Mouse (Mus musculus) CD8-positive naive resting alpha-beta T cell, adult 2 months (primary cell): ENCODE results near the gene Tnfrsf13b.
"Not testable (repeated sequence)": the region's sequence is repeated elsewhere in the genome, so short reads cannot be mapped to it uniquely, and the experiment has no call there.

Experiments used
- DNase-seq, 2 experiments: peaks; one replicate each; pipeline ENCODE4 v3.0.0; 2022; ENCODE audit warnings: low read depth in 2 of 2, low spot score in 2 of 2

The Tnfrsf13b gene

DNA sequence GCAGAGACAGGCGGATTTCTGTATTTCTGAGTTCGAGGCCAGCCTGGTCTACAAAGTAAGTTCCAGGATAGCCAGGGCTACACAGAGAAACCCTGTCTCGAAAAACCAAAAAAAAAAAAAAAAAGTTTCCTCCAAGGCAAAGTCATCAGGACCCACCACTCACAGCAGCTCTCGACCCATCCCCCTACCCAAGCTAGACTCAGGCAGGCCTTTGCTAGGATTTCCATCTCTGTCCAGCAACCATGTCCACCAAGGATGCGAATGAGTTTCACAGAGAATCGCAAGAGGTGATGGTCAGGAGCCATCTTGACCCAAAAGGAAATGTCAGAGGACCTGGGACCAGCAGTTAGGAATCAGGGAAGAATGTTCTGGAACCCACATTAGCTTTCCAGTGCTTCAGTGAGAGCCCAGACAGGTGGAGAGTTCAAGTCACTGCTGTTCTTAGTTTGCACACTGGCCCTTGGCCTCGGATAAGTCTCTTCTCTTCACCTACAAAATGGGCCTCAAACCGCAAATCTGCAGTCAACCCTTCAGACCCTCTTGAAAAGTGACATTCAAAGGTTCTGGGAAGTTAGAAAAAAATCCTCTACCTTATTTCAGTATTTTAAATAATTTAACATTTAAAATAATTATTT lies 983 bp downstream of the Tnfrsf13b start:
- DNase-seq, result no peak

DNA sequence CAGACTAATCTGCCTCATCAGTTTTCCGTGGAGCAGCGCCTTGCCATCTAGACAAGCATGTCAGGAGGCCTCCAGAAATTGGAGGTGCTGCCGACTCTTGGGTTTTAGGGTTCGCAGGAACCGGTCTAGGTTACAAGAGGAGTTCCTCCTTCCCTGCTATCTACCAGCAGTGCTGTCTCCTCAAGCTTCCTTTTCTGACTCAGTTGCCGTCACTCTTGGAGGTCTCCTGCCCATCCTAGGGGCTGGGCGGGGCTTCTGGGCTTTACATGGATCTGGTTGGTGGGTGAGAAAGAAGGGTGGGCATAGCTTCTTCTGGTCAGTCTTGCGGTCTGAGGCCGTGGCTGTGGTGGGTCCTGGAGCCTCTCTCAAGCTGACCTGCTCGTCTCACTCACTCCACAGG lies 2.8 kb downstream of the Tnfrsf13b start:
- DNase-seq, result no peak

DNA sequence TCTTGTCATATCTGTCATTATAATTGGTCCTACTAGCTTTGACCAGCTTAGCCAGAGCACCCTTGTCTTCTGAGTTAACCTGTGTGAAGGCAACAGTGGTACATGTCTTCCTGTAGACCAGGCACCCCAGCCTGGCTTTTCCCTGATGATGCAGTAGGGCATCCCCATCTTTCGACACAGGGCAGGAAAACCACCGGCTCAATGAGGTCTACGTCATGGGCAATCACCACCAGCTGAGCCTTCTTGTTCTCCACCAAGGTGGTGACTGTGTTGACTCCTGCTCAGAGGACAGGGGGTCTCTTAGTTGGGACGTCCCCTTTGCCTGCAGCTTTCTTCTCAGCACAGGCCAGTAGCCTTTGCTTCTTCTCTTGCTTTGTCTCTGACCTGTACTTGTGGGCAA lies 4.1 kb downstream of the Tnfrsf13b start:
- not testable (repeated sequence) for DNase-seq

DNA sequence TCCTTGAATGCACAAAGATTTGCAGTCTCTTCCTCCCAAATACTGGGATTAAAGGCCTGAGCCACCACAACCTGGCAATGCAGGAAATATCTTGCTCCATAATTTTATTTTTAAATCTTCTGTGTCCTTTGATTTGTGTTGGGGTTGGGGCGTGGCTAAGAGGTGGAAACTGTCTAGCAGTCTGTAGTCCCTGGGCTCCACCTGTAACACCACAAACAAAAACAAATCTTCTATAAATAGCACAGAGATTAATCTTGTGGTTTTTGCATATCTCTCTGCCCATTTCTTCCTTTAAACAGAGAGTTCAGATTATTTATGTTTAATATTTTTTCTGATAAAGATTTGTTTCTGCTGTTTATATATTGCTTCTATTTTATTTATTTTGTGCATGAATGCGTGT lies 6.4 kb downstream of the Tnfrsf13b start:
- no peak for DNase-seq

DNA sequence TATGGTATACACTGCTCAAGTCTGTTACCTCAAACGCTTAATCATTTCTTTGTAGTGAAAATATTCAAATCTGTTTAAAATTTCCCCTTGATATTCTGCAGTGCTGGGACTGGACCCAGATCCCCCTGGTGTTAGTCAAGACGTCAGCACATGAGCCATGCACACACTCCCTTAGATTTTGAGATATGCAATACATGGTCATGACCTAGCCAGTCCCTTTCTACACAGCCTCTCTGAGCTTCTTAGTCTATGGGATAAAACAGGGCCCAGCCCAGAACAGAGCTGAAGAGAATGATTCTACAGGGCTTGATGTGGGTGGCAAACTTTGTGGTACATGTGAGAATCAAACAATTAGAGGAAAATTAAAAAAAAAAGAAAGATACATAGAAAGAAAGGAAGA lies 15.1 kb downstream of the Tnfrsf13b start:
- DNase-seq, result no peak

DNA sequence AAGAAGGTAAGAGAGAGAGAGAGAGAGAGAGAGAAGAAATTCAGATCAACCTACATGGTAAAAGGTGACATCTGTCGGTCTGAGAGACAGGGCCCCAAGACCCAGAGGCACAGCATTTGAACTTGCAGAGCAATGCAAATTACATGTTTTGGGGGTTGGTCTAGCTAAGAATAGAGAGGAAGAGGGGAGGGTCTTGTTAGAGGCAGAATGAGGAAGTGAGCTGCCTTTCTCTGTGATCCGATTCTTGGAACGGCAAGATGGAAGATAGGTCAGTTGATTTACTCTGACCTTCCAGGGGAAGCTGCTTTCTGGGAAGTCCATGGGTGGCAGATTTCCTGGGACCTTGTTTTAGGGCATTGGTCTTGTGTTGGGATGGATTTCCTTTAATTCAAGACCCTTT lies 15.7 kb downstream of the Tnfrsf13b start:
- peak in 1 of 2 experiments; percentile 26 for DNase-seq

DNA sequence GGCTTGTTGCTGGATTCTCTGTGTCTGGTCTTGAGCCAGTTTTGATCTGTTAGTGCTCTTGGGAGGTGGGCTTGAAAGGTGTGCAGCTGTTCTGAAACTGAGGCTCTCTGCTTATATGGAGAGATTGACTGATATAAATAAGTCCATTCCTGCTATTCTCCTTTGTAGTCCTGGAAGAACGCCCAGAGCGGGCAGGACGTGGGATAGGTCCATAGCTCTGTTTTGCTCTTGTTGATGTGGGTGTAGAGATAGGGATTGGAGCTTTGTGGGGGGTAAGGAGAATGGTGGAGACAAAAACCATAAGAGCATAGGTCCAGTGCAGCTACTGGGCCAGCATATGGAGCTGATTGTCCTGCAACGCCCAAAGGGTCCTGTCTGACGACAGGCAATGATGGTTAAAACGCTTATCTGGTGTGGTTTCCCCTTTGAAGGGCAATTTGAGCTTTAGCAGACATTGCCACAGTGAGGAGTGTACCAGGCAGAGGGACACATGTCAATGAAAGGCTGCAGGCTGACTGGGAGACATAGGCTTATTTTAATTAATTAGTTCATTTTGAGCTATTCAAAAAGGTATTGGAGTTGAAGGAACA lies 16.5 kb downstream of the Tnfrsf13b start:
- DNase-seq, result no peak

DNA sequence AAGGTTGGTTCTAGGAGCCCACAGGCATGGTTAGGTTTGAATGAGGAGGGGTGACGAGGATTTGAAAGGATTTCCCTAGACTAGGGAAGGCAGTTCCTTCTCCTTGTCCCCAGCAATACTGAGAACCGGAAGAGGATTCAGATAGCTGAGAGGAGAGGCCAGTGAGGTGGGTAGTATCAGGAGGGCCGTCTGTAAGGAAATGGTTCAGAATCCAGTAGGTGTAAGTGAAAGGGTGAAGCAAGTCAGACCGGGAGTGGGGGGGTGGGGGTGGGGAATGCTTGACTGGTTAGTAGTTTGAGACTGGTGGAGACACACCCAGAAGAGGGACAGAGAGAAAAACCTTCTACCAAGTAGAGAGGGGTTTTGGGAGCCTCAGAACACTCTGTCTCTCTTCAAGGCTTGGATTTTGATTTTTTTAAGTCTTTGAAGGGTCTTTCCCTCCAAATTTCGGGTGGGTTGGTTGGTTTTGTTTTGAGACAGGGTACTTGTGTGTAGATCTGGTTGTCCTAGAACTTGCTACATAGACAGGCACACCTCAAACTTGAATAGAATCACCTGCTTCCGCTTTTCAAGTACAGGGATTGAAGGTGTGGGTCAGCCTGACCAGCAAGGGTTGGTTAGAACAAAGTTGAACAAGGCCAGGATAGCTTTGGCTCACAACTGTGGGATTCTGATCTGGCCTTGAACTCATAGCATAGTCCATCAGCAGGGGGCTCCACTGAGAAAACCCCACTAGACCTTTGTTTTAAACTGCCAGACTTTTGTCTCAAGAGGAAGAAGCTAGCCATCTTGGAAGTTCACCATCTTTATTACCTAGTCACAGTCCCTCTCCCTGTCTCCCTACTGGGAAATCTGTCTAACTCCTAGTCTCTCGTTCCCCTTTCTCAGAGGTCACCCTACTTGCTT lies 17.3 kb downstream of the Tnfrsf13b start:
- peak; percentile 14 to 37 for DNase-seq

DNA sequence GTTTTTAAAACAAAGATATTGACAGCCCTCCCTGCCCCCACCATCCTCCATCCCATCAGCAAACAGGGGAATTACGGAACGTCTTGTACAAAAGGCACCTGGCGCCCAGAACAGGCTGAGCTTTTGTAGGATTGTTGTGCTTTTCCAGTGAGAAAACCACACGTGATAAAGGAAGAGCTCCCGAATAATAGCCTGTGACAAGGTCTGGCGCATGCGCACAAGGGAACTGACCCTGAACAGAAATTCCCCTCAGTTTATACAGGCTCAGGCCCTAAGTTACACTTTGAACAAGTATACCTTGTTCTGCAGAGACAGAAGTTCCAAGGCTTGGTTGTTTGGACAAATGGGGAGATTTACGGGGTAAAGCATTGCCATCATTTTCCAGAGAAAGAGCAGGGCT lies 19.0 kb downstream of the Tnfrsf13b start:
- DNase-seq, result no peak

DNA sequence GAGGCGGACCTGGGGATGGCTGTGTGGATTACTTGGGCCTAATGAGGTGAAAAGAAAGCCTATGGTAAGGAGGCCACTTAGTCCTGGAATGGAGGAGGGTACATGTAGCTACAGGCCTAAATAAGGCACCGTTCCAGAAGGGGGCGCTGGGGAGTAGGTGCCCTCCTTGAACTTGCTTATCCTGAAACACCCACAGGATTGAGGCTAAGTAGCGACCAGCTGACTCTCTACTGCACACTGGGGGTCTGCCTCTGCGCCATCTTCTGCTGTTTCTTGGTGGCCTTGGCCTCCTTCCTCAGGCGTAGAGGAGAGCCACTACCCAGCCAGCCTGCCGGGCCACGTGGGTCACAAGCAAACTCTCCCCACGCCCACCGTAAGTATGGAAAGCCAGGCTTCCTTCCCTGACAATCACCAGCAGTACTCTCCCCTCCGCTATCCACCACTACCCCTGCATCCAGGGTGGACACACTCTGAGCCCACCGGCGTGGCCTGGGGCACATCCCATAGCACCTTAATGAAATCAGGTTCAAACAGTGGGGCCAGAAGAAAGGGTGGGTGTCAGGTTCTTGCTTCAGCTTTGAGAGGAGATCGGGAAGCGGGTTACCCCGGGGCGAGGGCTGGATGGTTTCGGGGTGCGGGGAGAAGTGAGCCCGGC lies 20.2 kb downstream of the Tnfrsf13b start:
- DNase-seq, result no peak

DNA sequence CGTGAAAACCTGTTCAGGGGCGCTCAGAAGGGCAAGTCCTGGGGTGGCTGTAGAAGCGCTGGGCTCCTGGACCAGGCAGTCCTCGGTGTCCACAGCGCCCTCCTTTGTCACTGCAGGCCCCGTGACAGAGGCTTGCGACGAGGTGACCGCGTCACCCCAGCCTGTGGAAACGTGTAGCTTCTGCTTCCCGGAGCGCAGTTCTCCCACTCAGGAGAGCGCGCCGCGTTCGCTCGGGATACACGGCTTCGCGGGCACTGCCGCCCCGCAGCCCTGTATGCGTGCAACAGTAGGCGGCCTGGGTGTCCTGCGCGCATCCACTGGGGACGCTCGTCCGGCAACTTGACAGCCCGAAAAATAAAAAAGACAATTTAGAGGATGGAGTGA lies 20.7 kb downstream of the Tnfrsf13b start:
- no peak for DNase-seq

DNA sequence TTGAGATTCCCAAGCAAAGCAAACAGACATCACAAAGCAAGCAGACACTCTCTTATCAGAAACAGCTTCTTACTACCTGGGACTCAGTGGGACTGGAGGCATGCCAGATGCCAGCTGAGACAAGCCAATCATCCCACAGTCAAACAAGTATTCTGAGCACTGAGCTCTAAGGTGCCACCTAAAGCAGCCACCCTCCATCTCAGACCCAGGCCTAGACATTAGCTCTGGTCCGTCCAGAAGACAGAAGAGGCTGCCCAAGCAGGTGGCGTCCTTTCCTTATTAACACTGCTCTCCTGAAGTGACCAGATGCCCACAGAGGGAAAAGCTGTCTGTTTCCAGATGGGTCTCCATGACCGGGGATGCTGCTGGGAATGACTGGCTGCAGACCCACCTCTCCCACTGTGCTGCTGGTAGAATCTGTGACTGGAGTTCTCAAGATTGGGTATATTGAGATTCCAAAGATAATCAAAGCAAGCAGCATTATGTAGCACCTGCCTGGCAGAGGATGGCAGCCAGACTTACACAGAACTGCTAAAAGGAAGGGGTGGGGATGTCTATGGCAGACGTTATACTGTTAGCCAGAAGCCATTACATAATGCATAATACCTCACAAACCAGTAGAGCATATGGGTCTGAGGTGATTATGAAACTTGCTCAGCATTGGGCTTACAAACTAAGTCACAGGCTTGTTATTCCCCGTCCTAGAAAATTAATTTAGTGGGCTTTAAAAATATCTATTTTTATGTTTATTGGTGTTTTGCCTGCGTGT lies 23.9 kb downstream of the Tnfrsf13b start:
- no peak for DNase-seq

DNA sequence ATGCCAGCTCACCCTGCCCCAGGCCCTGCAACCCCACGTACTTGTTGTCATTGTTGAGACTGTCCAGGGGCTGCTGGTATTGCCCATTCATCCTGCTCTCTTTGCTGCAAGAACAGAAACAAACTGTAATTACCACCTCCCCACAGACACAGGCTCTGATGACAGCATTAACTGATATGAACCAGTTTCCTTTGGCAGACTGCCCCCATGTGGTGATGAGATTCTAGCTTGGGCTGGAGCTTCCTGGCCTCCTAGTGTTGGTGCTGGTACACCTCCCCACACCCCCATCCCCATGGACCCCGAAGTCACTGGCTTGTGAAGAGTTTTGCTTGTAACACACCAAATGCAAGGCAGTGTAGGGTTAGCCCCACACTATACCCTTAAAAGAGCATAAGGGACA lies 29.2 kb downstream of the Tnfrsf13b start:
- DNase-seq, result peak in 1 of 2 experiments; percentile 20

DNA sequence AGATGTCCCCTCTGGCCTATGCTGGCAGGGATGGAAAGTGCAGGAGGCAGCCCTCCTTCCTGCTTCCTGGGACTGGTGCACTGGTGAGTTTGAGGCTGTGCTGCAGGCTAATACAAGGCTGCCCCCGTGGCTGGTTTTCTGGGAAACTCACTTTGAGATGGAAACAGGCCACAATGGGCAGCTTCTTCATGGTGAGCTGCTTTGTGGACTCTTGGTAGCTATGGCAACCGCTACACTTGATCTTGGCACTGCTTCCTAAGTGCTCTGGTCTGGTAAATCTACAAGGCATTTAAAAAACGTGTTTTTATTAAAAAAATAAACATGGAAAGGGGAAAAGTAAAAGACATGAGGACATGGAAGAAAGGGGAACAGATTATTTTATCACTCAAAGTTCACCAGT lies 31.6 kb downstream of the Tnfrsf13b start:
- DNase-seq, result no peak

DNA sequence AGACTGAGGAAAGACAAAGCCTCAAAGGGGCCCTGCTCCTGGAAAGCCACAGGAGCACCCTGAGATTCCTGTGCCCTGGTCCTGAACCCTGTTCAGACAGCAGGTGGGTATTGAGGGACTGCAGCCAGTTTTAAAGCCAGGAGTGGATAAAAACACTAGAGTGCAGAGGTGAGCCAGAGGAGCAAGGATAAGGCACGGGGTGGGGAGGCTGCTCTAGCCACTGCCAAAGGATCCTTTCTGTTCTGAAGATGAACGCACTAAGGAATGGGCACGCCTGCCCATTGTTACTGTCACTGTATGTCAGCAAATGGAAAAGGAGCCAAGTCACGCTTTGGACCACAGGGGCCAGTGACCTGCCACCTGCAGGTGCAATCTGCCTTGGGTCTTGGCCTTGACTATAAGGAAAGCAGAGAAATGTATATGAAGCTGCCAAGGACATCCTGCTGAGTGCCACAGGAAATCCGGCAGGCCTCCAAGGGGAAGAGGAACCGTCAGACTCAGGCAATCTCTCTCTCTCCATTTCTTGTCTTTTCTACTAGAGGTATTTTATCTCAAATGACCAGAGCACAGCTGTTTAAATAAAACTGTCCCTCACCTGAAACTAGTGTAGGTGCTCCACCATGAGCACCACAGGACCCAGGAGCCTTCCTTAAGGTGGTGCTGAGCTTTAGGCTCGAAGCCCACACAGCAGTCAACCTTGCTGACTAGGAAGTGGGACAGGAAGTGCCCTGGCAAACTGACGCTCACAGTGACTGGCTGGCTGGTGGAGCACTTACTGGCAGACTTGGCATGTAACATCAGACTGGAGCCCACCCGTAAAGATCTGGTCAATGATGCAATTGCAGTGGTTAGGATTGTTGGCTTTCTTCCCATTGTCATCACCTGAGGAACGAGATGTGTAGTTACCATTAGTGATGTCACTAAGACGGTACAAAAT lies 33.5 kb downstream of the Tnfrsf13b start:
- DNase-seq, result no peak

DNA sequence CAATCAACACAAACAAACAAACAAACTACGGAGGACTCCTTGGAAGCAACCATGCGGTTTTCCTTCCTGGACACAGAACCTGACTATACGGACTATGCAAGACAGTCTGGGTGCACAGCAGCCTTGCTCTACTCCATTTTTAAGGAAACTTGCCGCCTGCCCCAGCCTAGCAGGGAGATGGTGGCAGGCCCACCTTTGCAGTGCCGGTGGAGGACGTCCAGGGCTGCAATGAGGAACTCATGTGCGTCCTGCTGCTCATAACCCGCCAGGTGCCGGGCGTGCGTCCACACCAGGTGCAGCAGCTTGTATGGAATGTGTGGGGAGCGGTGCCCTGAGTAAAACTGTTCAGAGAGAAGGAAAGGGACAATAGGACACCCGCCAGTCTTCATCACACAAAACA lies 34.6 kb downstream of the Tnfrsf13b start:
- no peak for DNase-seq

DNA sequence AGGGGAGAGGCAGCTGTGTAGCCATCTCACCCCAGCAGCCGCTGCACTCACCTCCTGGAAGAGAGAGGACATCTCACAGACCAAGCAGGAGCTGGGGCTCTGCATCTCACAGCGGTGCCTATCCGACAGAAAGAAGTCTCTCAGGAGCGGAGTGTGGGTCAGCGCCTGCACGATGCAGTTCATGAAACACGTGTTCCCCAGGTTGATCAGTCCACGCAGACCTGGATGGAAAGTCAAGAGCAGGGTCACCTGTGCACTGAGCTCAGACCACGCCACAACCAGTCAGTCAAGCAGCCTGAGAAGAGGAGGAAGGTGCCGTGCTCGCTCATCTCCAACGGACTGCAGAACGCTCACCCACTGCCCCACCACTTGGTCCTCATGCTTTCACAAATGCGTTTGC lies 36.2 kb downstream of the Tnfrsf13b start:
- DNase-seq, result no peak

DNA sequence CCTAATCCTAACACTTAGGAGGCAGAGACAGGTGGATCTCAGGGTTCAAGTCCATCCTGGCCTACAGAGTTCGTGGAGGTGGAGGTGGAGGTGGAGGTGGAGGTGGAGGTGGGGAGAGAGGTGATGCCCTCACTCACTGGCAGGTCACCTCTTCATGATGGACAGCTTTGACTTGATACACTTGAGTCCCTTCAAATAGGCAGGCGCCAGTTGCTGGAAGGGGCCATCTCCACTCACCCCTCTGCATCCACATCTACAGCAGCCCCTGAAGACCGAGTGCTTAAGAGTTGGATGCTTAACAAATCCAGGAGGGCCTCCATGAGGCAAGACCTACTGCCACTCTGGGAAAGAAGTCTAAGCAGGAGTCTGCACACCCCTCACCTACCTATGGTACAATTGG lies 36.8 kb downstream of the Tnfrsf13b start:
- DNase-seq, result no peak

DNA sequence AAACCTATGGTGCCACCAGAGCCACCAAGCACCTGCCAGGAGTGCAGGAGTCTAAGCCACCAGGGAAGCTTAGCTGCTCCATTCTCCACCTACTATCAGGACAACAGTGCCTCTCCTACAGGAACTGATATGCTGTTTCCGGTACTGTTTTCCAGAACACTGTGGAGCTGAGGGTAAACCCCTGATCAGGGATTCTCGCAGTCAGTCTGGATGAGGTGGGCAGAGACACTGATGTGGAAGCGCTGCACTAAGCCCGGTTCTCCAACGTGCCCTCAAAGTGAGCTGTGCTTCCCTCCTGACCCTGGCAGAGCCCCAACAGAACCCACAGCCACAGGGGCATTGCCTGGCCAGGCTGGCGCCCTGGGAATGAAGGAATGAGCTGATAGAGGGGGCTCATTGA lies 37.8 kb downstream of the Tnfrsf13b start:
- DNase-seq, result no peak

DNA sequence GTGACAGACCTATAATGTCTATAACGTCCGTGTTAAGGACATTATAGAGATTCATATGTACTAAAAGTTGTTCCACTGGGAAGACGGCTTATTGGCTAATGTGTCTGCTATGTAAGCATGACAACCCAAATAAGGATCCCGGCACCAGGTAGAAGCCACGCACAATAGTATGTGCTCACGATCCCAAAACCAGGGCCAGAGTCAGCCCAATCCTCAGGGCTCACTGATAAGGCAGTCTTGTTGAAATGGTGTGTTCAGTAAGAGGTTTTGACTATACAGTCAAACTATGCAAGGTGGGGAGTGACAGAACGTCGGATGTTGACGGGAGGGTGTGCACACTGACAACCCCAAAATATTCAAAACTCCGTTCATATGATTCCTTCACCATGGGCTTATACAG lies 38.3 kb downstream of the Tnfrsf13b start:
- no peak for DNase-seq
